Mouse (Mus musculus): ENCODE results near the gene Olfr1293-ps. TPM values are rescaled to one million over a fixed set of nuclear protein-coding genes. Genes with fewer than 3 reads are reported as not detected.

Gene Olfr1293-ps
- polyA plus RNA-seq (2012; rRNA removed): not detected in 2 replicates

GRCm38 (mm10) chr2:111524903-111525302 lies at the start of gene Olfr1293-ps:
Gene Olfr1293-ps (plus strand): TSS chr2:111525203.

GRCm38 (mm10) chr2:111480519-111480918 lies 44.5 kb upstream of the Olfr1293-ps start, which contains the start of gene Olfr1289:
Gene Olfr1289 (plus strand): TSS chr2:111480819.

GRCm38 (mm10) chr2:111493729-111494128 lies 31.3 kb upstream of the Olfr1293-ps start, which contains the start of gene Olfr1290:
Gene Olfr1290 (minus strand): TSS chr2:111493829.

GRCm38 (mm10) chr2:111496880-111497279 lies 28.1 kb upstream of the Olfr1293-ps start, which contains the start of gene Olfr1291-ps1:
Gene Olfr1291-ps1 (plus strand): TSS chr2:111497180.

GRCm38 (mm10) chr2:111540191-111540590 lies 15.2 kb downstream of the Olfr1293-ps start, which contains the start of gene Olfr1294:
Gene Olfr1294 (minus strand): TSS chr2:111540291.

GRCm38 (mm10) chr2:111569581-111569980 lies 44.6 kb downstream of the Olfr1293-ps start, which contains the start of gene Olfr1295:
Gene Olfr1295 (minus strand): TSS chr2:111569681.

Other genes with a start within 250 kb of the Olfr1293-ps start
- not detected in 2 replicates for gene Olfr1278, start 235.1 kb upstream of the Olfr1293-ps start, polyA plus RNA-seq (2012; rRNA removed)
- not detected in 2 replicates for gene Olfr1279, start 224.6 kb upstream of the Olfr1293-ps start, polyA plus RNA-seq (2012; rRNA removed)
- gene Olfr1280, start 211.2 kb upstream of the Olfr1293-ps start, polyA plus RNA-seq (2012; rRNA removed): not detected in 2 replicates
- not detected in 2 replicates for gene Olfr1281, start 198.7 kb upstream of the Olfr1293-ps start, polyA plus RNA-seq (2012; rRNA removed)
- not detected in 2 replicates for gene Olfr1282, start 189.1 kb upstream of the Olfr1293-ps start, polyA plus RNA-seq (2012; rRNA removed)
- gene Olfr1283, start 158.4 kb upstream of the Olfr1293-ps start, polyA plus RNA-seq (2012; rRNA removed): not detected in 2 replicates
- gene Olfr1284, start 149.7 kb upstream of the Olfr1293-ps start, polyA plus RNA-seq (2012; rRNA removed): not detected in 2 replicates
- gene Olfr1286, start 102.1 kb upstream of the Olfr1293-ps start, polyA plus RNA-seq (2012; rRNA removed): not detected in 2 replicates
- gene Olfr1287, start 76.1 kb upstream of the Olfr1293-ps start, polyA plus RNA-seq (2012; rRNA removed): not detected in 2 replicates
- not detected in 2 replicates for gene Olfr1288, start 51.1 kb upstream of the Olfr1293-ps start, polyA plus RNA-seq (2012; rRNA removed)
- gene Olfr1289, start 44.4 kb upstream of the Olfr1293-ps start, polyA plus RNA-seq (2012; rRNA removed): not detected in 2 replicates
- not detected in 2 replicates for gene Olfr1290, start 31.4 kb upstream of the Olfr1293-ps start, polyA plus RNA-seq (2012; rRNA removed)
- not detected in 2 replicates for gene Olfr1291-ps1, start 28.0 kb upstream of the Olfr1293-ps start, polyA plus RNA-seq (2012; rRNA removed)
- gene Olfr1294, start 15.1 kb downstream of the Olfr1293-ps start, polyA plus RNA-seq (2012; rRNA removed): not detected in 2 replicates
- gene Olfr1295, start 44.5 kb downstream of the Olfr1293-ps start, polyA plus RNA-seq (2012; rRNA removed): not detected in 2 replicates
- gene Olfr1297, start 101.3 kb downstream of the Olfr1293-ps start, polyA plus RNA-seq (2012; rRNA removed): not detected in 2 replicates
- gene Olfr1298, start 124.0 kb downstream of the Olfr1293-ps start, polyA plus RNA-seq (2012; rRNA removed): not detected in 2 replicates
- not detected in 2 replicates for gene Olfr1299, start 136.2 kb downstream of the Olfr1293-ps start, polyA plus RNA-seq (2012; rRNA removed)
- gene Olfr1301, start 225.8 kb downstream of the Olfr1293-ps start, polyA plus RNA-seq (2012; rRNA removed): not detected in 2 replicates